Mouse (Mus musculus): ENCODE measurements at regions not wholly inside any gene's neighbourhood (a gene's known extent, or its start where the extent isn't known, plus 50 kb on each side); places are given as distances from the start of the nearest gene placed in this dataset.
"Not testable (repeated sequence)": the region's sequence is repeated elsewhere in the genome, so short reads cannot be mapped to it uniquely, and the experiment has no call there.

- CTCF ChIA-PET: no interaction called here
Observed at GRCm38 (mm10) chr1:94582526-94582925, 530.2 kb upstream of the Pdcd1 start.

- CTCF ChIA-PET: interaction anchor here (0.5 kb wide), 1 partner anchor 1342 kb away, joined by 4 read pairs; no protein-coding TSS in a partner anchor
Observed at GRCm38 (mm10) chr1:94581650-94582405, 529.5 kb upstream of the Pdcd1 start.

GRCm38 (mm10) chr1:94532773-94533541 is 480.6 kb upstream of the Pdcd1 start:
- CTCF ChIA-PET: no interaction called here

GRCm38 (mm10) chr1:94504080-94504520 is 451.7 kb upstream of the Pdcd1 start:
- CTCF ChIA-PET: no interaction called here

- CTCF ChIA-PET: no interaction called here
Observed at GRCm38 (mm10) chr1:94503379-94504079, 451.2 kb upstream of the Pdcd1 start.

- CTCF ChIA-PET: no interaction called here
Observed at GRCm38 (mm10) chr1:94502066-94502861, 449.9 kb upstream of the Pdcd1 start.

GRCm38 (mm10) chr1:94496992-94497391 is 444.6 kb upstream of the Pdcd1 start:
- CTCF ChIA-PET: no interaction called here

GRCm38 (mm10) chr1:94496341-94496740 is 444.0 kb upstream of the Pdcd1 start:
- CTCF ChIA-PET: no interaction called here

- CTCF ChIA-PET: no interaction called here
Observed at GRCm38 (mm10) chr1:94487062-94487461, 434.7 kb upstream of the Pdcd1 start.

GRCm38 (mm10) chr1:94469834-94470233 is 417.5 kb upstream of the Pdcd1 start:
- CTCF ChIA-PET: not testable (repeated sequence)

GRCm38 (mm10) chr1:94423731-94424130 is 371.4 kb upstream of the Pdcd1 start:
- CTCF ChIA-PET: no interaction called here

GRCm38 (mm10) chr1:94413043-94413442 is 360.7 kb upstream of the Pdcd1 start:
- CTCF ChIA-PET: no interaction called here

GRCm38 (mm10) chr1:94366606-94367005 is 314.3 kb upstream of the Pdcd1 start:
- CTCF ChIA-PET: no interaction called here

- CTCF ChIA-PET: no interaction called here
Observed at GRCm38 (mm10) chr1:94356996-94357395, 304.6 kb upstream of the Pdcd1 start.

GRCm38 (mm10) chr1:94355873-94356272 is 303.5 kb upstream of the Pdcd1 start:
- CTCF ChIA-PET: no interaction called here

- CTCF ChIA-PET: no interaction called here
Observed at GRCm38 (mm10) chr1:94342576-94342975, 290.2 kb upstream of the Pdcd1 start.

GRCm38 (mm10) chr1:94341237-94341636 is 288.9 kb upstream of the Pdcd1 start:
- CTCF ChIA-PET: no interaction called here

- CTCF ChIA-PET: no interaction called here
Observed at GRCm38 (mm10) chr1:94318029-94318428, 265.7 kb upstream of the Pdcd1 start.

- CTCF ChIA-PET: no interaction called here
Observed at GRCm38 (mm10) chr1:94298395-94298794, 246.0 kb upstream of the Pdcd1 start.

- CTCF ChIA-PET: no interaction called here
Observed at GRCm38 (mm10) chr1:94272569-94272968, 220.2 kb upstream of the Pdcd1 start.

GRCm38 (mm10) chr1:94263313-94263712 is 211.0 kb upstream of the Pdcd1 start:
- CTCF ChIA-PET: no interaction called here

GRCm38 (mm10) chr1:94235426-94235825 is 183.1 kb upstream of the Pdcd1 start:
- CTCF ChIA-PET: no interaction called here
